Mouse (Mus musculus): Measurements from ENCODE around the gene Ctnnbl1.

Gene Ctnnbl1

GRCm38 (mm10) chr2:157750926-157751588 is 13.9 kb downstream of the Ctnnbl1 start:
- no peak for DNase-seq (ENCODE audit: low spot score in 2 of 2)

- DNase-seq (ENCODE audit: low spot score in 2 of 2) = peak; percentile 53 to 60
Observed at GRCm38 (mm10) chr2:157751589-157752373, 14.6 kb downstream of the Ctnnbl1 start.

- DNase-seq (ENCODE audit: low spot score in 2 of 2) = no peak
Observed at GRCm38 (mm10) chr2:157752374-157752743, 15.2 kb downstream of the Ctnnbl1 start.

DNA sequence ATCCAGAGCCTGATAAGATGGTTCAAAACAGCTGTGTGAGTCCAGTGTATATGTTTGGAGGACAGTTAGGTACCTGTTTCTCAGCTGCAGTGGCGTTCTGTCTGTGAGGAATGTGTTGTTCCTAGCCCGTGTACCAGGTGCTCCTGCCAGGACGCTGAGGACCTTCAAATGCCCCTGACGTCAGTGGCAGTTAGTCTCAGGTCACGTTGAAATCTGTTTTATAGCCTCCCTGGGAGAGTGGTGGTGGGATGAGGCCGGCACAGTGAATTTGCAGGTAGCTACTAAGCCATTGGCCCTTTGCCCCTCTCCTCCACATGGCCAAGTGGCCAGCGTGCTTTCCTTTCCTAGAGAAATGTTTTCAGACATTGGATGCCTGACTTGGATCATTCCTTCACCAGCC is 18.6 kb downstream of the Ctnnbl1 start:
- DNase-seq (ENCODE audit: low spot score in 2 of 2) = no peak

GRCm38 (mm10) chr2:157756193-157756592 is 19.0 kb downstream of the Ctnnbl1 start:
- no peak for DNase-seq (ENCODE audit: low spot score in 2 of 2)

DNA sequence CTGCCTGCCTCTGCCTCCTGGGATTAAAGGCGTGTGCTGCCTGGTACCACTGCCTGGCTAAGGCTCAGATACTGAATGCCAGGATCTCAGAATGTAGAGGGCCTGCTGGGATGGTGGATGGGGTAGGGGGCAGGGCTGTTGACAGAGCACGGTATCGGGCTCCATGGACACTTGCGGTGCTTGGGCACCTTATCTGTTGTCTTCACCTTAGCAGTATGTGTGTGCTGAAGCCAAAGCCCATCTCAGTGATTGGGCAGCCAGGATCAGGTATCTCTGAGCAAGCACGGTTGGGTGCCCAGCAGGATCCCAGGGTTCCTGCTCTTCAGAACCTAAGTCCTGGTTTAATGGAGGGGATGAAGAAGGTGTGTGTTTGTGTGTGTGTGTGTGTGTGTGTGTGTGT is 21.2 kb downstream of the Ctnnbl1 start:
- no peak for DNase-seq (ENCODE audit: low spot score in 2 of 2)

GRCm38 (mm10) chr2:157759717-157760116 is 22.5 kb downstream of the Ctnnbl1 start:
- no peak for DNase-seq (ENCODE audit: low spot score in 2 of 2)

- DNase-seq (ENCODE audit: low spot score in 2 of 2) = no peak
Observed at GRCm38 (mm10) chr2:157762903-157763302, 25.7 kb downstream of the Ctnnbl1 start.

DNA sequence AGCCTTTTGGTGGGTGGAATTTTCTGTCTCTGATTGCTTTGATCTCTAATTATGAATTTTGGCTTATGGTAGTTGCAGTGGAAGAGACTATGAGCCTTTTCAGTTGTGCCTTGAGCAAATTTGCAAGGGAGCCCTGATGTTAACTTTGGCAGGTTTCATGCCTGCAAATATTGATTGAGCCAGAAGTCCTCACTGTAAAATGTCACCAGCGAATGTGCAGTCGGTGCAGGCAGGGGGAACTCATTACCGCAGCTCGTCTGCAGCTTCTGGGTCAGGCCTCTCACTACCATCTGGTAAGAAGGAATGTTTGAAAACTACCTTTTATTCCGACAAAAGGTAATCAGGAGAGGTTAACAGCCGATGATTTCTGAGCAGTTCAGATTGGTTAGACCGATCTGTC is 29.4 kb downstream of the Ctnnbl1 start:
- DNase-seq (ENCODE audit: low spot score in 2 of 2) = no peak

GRCm38 (mm10) chr2:157768682-157769429 is 31.7 kb downstream of the Ctnnbl1 start:
- DNase-seq (ENCODE audit: low spot score in 2 of 2) = no peak

DNA sequence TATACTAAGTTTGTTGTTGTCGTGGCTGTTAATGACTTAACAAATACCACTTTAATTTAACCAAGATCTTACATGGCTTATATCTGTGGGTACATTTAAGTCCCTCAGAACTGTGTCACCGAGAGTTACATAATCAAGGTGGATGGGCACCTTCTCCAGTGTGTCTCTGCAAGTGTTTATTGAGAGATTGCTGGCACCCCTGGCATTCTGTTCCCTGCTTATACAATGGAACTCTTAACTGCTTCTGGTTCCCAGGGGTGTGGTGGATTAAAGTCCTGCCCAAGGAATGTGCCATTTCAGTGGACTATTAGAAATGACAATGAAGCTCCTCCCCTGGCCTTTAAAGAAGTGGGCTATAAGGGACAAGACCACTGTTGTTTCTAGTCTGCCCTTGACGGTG is 33.6 kb downstream of the Ctnnbl1 start:
- DNase-seq (ENCODE audit: low spot score in 2 of 2) = no peak

GRCm38 (mm10) chr2:157773661-157774060 is 36.5 kb downstream of the Ctnnbl1 start:
- DNase-seq (ENCODE audit: low spot score in 2 of 2) = no peak

DNA sequence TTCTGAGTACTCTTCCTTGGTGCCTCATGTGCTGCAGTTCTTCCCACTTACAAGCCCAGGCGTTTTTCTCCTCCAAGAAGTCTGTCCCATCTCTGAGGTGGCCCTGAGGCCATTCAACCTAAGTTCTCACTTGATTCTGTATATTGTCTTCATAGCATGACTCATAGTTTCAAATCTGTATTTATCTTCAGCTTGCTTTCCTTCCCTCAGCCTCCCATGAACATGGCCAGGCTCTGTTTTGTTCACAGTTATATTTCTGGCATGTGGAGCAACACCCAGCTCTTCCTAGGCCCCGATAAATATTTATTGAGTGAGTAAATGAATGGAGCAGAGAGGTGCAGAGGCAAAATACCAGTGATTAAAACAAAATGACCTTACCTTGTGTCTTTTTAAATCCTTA is 38.8 kb downstream of the Ctnnbl1 start:
- DNase-seq (ENCODE audit: low spot score in 2 of 2) = peak; percentile 34 to 43

- no peak for DNase-seq (ENCODE audit: low spot score in 2 of 2)
Observed at GRCm38 (mm10) chr2:157780956-157781355, 43.8 kb downstream of the Ctnnbl1 start.

- peak; percentile 55 to 57 for DNase-seq (ENCODE audit: low spot score in 2 of 2)
Observed at GRCm38 (mm10) chr2:157783152-157783551, 46.0 kb downstream of the Ctnnbl1 start.

GRCm38 (mm10) chr2:157784238-157784637 is 47.0 kb downstream of the Ctnnbl1 start:
- DNase-seq (ENCODE audit: low spot score in 2 of 2) = no peak

- no peak for DNase-seq (ENCODE audit: low spot score in 2 of 2)
Observed at GRCm38 (mm10) chr2:157784647-157785046, 47.4 kb downstream of the Ctnnbl1 start.

- no peak for DNase-seq (ENCODE audit: low spot score in 2 of 2)
Observed at GRCm38 (mm10) chr2:157789226-157789625, 52.0 kb downstream of the Ctnnbl1 start.

DNA sequence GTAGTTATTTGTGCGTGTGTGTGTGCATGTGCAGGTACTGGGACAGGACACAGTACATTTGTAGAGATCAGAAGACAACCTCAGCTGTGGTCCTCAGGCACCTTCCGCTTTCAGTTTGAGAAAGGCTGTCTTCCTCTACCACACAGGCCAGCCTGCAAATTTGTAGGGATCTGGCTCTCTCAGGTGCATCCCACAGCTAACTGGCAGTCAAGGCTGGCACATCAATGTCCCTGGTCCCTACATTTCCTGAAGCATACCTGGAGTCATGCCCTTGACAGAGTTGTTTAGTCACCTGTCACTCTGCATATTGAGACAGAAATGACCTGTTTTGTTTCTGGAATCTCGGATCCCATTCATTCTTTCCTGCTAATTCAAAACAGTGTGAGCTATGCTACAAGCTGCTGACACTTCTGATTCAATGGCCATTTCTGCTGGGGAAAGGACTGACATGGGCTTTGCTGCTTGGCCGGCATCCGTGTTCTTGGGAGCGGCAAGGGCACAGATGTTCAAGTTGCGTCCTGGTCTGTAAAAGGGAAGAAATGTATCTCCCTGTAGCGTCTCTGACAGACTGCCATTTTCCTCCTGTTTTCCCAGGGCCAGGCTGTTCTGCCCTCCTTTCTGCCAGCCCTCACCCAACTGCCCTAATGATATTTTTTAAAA is 53.8 kb downstream of the Ctnnbl1 start:
- no peak for DNase-seq (ENCODE audit: low spot score in 2 of 2)

DNA sequence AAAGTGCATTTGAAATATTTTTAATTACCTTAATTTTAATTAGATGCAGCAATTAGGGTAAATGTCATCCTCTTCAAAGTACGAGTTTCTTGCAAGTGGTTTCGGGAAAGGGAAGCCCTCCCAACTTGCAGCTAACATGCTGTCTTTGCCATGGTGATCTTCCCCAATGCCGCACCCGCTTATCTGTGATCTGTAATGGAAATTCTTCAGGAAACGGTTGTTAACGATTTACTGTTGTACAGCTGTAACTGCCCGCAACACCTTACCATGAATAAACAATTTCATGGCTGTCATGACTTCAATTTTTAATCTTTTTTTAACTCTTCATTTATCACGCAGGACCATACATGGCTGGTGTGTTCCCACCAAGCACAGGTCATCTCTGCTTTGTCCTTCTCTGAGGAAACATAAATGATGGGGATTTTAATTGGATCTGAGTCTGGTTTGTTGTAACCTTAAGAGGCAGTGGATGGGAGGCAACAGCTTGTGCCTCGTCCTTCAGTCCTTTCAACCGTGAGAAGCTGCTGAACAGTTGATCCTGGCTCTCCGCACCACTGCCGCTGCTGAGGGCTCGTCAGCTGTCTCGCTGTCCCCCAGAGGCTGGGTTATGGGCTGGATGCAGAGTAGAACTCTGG is 54.4 kb downstream of the Ctnnbl1 start:
- no peak for DNase-seq (ENCODE audit: low spot score in 2 of 2)

- DNase-seq (ENCODE audit: low spot score in 2 of 2) = no peak
Observed at GRCm38 (mm10) chr2:157792840-157793552, 55.8 kb downstream of the Ctnnbl1 start.
